Mouse (Mus musculus): ENCODE data around the gene Idua.

GRCm38 (mm10) chr5:108658611-108659010 is 1.5 kb upstream of the Idua start:
- TF ChIP-seq CTCF (IDR thresholded peaks at IDR 0.05; ENCODE audit: extremely low read depth, insufficient read depth, insufficient read length, insufficient replicate concordance) = no peak
- no peak for TF ChIP-seq POLR2A (IDR thresholded peaks at IDR 0.05; ENCODE audit: low read depth, low read length)
